Mouse (Mus musculus) Patski (cell line): ENCODE results near the gene Dnajc4. TPM values are rescaled to one million over a fixed set of nuclear protein-coding genes. Genes with fewer than 3 reads are reported as not detected.

ENCODE experiments used
- ATAC-seq: fragments of 100-300 bp; one replicate; pipeline ENCODE4 v1.8.0; 2021
- CTCF ChIA-PET: fragments of 350-600 bp; sonication (Branson Sonifier 250); formaldehyde crosslinking; loops from one replicate; lab custom pipeline; 2022; ENCODE audit warnings: inconsistent platforms; lab: Charles Lee
- POLR2A ChIA-PET: fragments of 350-600 bp; sonication (Branson Sonifier 250); formaldehyde crosslinking; loops from one replicate; lab custom pipeline; 2022; ENCODE audit warnings: antibody characterized with exemption, inconsistent platforms; lab: Charles Lee
- DNase-seq: peaks from one replicate; pipeline ENCODE4 v3.0.0-alpha.2; 2011; ENCODE audit warnings: low read depth, low spot score
- H3K27me3 ChIP-seq: fragments of 371-371 bp; one replicate; pipeline ENCODE4 v1.5.1; 2021
- CTCF ChIP-seq: fragments of 100-300 bp; IDR thresholded peaks from one replicate; pipeline ENCODE4 v1.5.1; 2021
- in situ Hi-C: fragments of 300-500 bp; cut with MboI; formaldehyde crosslinking; loops from 3 replicates; pipeline ENCODE4 v1.11.1; 2018; ENCODE audit warnings: low pct_unique_long_range_greater_than_20kb, mixed read lengths
- polyA plus RNA-seq: library from polyadenylated mRNA; unstranded; gene quantifications from one replicate; pipeline ENCODE4 v1.2.3, GENCODE M21; 2021

The Dnajc4 gene
- polyA plus RNA-seq, 1 experiment from 2014 or later, result 26.0 TPM

GRCm38 (mm10) chr19:6942249-6942691 lies 50.1 kb downstream of the Dnajc4 start, which contains the start of gene Gpr137:
TSS of gene Gpr137 (minus strand) at chr19:6942480.
- DNase-seq, result peak; percentile 68

GRCm38 (mm10) chr19:6941372-6942248 lies 50.8 kb downstream of the Dnajc4 start, which contains the start of gene Bad:
TSS of gene Bad (plus strand) at chr19:6941861.
- no peak for TF ChIP-seq CTCF
- ATAC-seq, result peak; percentile 41
- no peak for DNase-seq
- POLR2A ChIA-PET, result interaction anchor here (0.6 to 5.0 kb wide), 22 partner anchors 8 to 99 kb away, joined by 3 to 75 read pairs (median 4); partner anchors contain the start of genes Esrra, Fkbp2, Plcb3 and Ppp1r14b
- in situ Hi-C loops, result no loop called here
- H3K27me3 ChIP-seq, result no peaks in the 10 kb centered on the region
- CTCF ChIA-PET, result interaction anchor here (1.0 to 2.8 kb wide), 6 partner anchors 10 to 102 kb away, joined by 3 to 21 read pairs (median 4); no protein-coding TSS in a partner anchor

More at GRCm38 (mm10) chr19:6942249-6942691, 50.1 kb downstream of the Dnajc4 start, which contains the start of gene Gpr137:
- peak; percentile 87 for ATAC-seq
- CTCF ChIA-PET, result interaction anchor here (1.0 to 2.8 kb wide), 4 partner anchors 9 to 19 kb away, joined by 5 to 21 read pairs (median 8); no protein-coding TSS in a partner anchor
- in situ Hi-C loops, result no loop called here
- H3K27me3 ChIP-seq, result no peaks in the 10 kb centered on the region
- no peak for TF ChIP-seq CTCF
- POLR2A ChIA-PET, result interaction anchor here (0.6 to 5.0 kb wide), 21 partner anchors 9 to 98 kb away, joined by 3 to 75 read pairs (median 4); partner anchors contain the start of genes Esrra, Fkbp2, Plcb3 and Ppp1r14b

- no peaks in the 10 kb centered on the region for H3K27me3 ChIP-seq
- POLR2A ChIA-PET, result interaction anchor here (0.9 to 5.0 kb wide), 13 partner anchors 8 to 99 kb away, joined by 3 to 75 read pairs (median 5); partner anchors contain the start of genes Esrra, Plcb3, Ppp1r14b and Prdx5
- CTCF ChIA-PET, result interaction anchor here (1.1 to 2.8 kb wide), 6 partner anchors 11 to 103 kb away, joined by 3 to 21 read pairs (median 4); no protein-coding TSS in a partner anchor
- TF ChIP-seq CTCF, result no peak
- in situ Hi-C loops, result no loop called here
- DNase-seq (no peak), ATAC-seq (no peak)
These were observed 51.7 kb downstream of the Dnajc4 start for GRCm38 (mm10) chr19:6940396-6941351.

GRCm38 (mm10) chr19:6939106-6940002 lies 53.0 kb downstream of the Dnajc4 start:
- POLR2A ChIA-PET, result interaction anchor here (1.1 to 5.0 kb wide), 3 partner anchors 9 to 36 kb away, joined by 3 to 75 read pairs (median 3); partner anchors contain the start of gene Plcb3
- no peak for TF ChIP-seq CTCF
- CTCF ChIA-PET, result interaction anchor here (1.7 kb wide), 1 partner anchor 16 kb away, joined by 5 read pairs; no protein-coding TSS in a partner anchor
- DNase-seq (no peak), ATAC-seq (no peak)
- no peaks in the 10 kb centered on the region for H3K27me3 ChIP-seq
- in situ Hi-C loops, result no loop called here

Other genes with a start within 250 kb of the Dnajc4 start
- 51.4 TPM for gene Rps6ka4, start 151.9 kb downstream of the Dnajc4 start, polyA plus RNA-seq
- 0.06 TPM for gene Ccdc88b, start 134.4 kb downstream of the Dnajc4 start, polyA plus RNA-seq
- gene Trmt112, start 82.9 kb downstream of the Dnajc4 start, polyA plus RNA-seq, result 64.4 TPM
- gene Prdx5, start 82.5 kb downstream of the Dnajc4 start, polyA plus RNA-seq, result 557 TPM
- 96.1 TPM for gene Esrra, start 70.8 kb downstream of the Dnajc4 start, polyA plus RNA-seq
- gene Catsperz, start 67.2 kb downstream of the Dnajc4 start, polyA plus RNA-seq, result 7.6 TPM
- gene Kcnk4, start 58.1 kb downstream of the Dnajc4 start, polyA plus RNA-seq, result 7.6 TPM
- gene Bad, start 50.7 kb downstream of the Dnajc4 start, polyA plus RNA-seq, result 108 TPM
- 73.0 TPM for gene Gpr137, start 50.1 kb downstream of the Dnajc4 start, polyA plus RNA-seq
- 267 TPM for gene Ppp1r14b, start 17.6 kb downstream of the Dnajc4 start, polyA plus RNA-seq
- 59.6 TPM for gene Plcb3, start 16.1 kb downstream of the Dnajc4 start, polyA plus RNA-seq
- 167 TPM for gene Fkbp2, start 12.1 kb downstream of the Dnajc4 start, polyA plus RNA-seq
- gene Vegfb, start 4.9 kb downstream of the Dnajc4 start, polyA plus RNA-seq, result 87.1 TPM
- gene Nudt22, start 3.5 kb upstream of the Dnajc4 start, polyA plus RNA-seq, result 60.5 TPM
- 20.7 TPM for gene Trpt1, start 3.6 kb upstream of the Dnajc4 start, polyA plus RNA-seq
- gene Fermt3, start 26.9 kb upstream of the Dnajc4 start, polyA plus RNA-seq, result 0.22 TPM
- 301 TPM for gene Stip1, start 47.4 kb upstream of the Dnajc4 start, polyA plus RNA-seq
- 33.9 TPM for gene Macrod1, start 64.2 kb upstream of the Dnajc4 start, polyA plus RNA-seq
- gene Flrt1, start 113.2 kb upstream of the Dnajc4 start, polyA plus RNA-seq, result 12.6 TPM
- gene Otub1, start 213.7 kb upstream of the Dnajc4 start, polyA plus RNA-seq, result 166 TPM
- 1,740 TPM for gene Cox8a, start 225.0 kb upstream of the Dnajc4 start, polyA plus RNA-seq
- 60.8 TPM for gene Naa40, start 248.6 kb upstream of the Dnajc4 start, polyA plus RNA-seq